11 mouse cellular contexts compared by ENCODE assay signal in the genomic region with DNA sequence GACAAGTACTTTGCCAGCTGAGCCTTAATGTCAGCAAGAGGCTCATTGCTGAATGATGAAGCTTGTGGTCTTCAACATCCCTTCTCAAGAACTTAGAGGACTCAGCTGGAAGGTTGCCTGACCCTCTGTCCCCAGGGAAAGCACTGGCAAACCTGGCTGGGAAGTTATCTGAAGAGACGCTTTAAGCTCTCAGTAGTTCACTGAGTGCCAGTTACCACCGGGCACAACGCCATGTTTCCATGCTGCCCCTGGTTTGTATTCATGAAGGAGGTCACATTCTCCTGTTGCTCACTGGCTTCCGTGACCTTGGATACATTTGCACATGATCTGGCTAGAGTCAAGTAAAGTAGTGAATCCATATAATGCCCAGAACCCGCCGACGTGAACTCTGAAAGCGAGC. TPM values are rescaled to one million over a fixed set of nuclear protein-coding genes. Genes with fewer than 3 reads are reported as not detected.
DNase-seq lines count a peak whose midpoint lies in the region; ATAC-seq lines count a peak whose summit lies in the region.
"Had no signal": no experiment of that assay in that cellular context is flagged by ENCODE, and none has a peak within 500 bp of the region (broad histone marks: within the 10 kb centered on the region; RNA-seq: fewer than 3 reads in every experiment).

No protein-coding gene starts in this region.

- no peak overlapping the region for H3K4me2 ChIP-seq in forebrain, embryonic 11.5 days (ENCODE audit: low read depth, low read length, severe bottlenecking)
- H3K4me2 ChIP-seq in forebrain, embryonic 16.5 days (ENCODE audit: low read length), result no peak overlapping the region
- no peak overlapping the region for H3K4me2 ChIP-seq in heart, embryonic 15.5 days
- H3K4me2 ChIP-seq: liver, embryonic 15.5 days had no signal

- H3K27me3 ChIP-seq in forebrain, embryonic 11.5 days (ENCODE audit: control insufficient read depth, insufficient read depth, low read length), result no peaks in the 10 kb centered on the region
- H3K27me3 ChIP-seq in forebrain, embryonic 16.5 days (replicated peaks; ENCODE audit: control insufficient read depth, insufficient read depth, low read length), result no peaks in the 10 kb centered on the region
- no peaks in the 10 kb centered on the region for H3K27me3 ChIP-seq in heart, embryonic 15.5 days
- H3K27me3 ChIP-seq: liver, embryonic 15.5 days had no signal

- H3K27ac ChIP-seq in forebrain, embryonic 11.5 days (ENCODE audit: low read depth, low read length), result no peak overlapping the region
- H3K27ac ChIP-seq in forebrain, embryonic 16.5 days (ENCODE audit: low read length), result no peak overlapping the region
- H3K27ac ChIP-seq in heart, embryonic 15.5 days, result peak overlapping the region; percentile 74
- H3K27ac ChIP-seq: liver, embryonic 15.5 days had no signal

- 93% methylated on average over 8 of the region's 8 CpGs for WGBS in forebrain, embryonic 11.5 days
- WGBS in forebrain, embryonic 16.5 days, result 77% methylated on average over 8 of the region's 8 CpGs
- 52% methylated on average over 8 of the region's 8 CpGs for WGBS in heart, embryonic 15.5 days

- H3K4me3 ChIP-seq in forebrain, embryonic 11.5 days (ENCODE audit: low read depth, low read length), result no peak overlapping the region
- H3K4me3 ChIP-seq in forebrain, embryonic 16.5 days (replicated peaks; ENCODE audit: low read length), result no peak overlapping the region
- H3K4me3 ChIP-seq in heart, embryonic 15.5 days, result no peak overlapping the region
- H3K4me3 ChIP-seq: liver, embryonic 15.5 days; megakaryocyte, embryonic 14.5 days had no signal

- peaks cover 2% of the 10 kb centered on the region; the same call in 1 of the 2 replicates for H3K4me1 ChIP-seq in forebrain, embryonic 11.5 days (replicated peaks; ENCODE audit: control insufficient read depth, insufficient read depth, low read length)
- H3K4me1 ChIP-seq in forebrain, embryonic 16.5 days (replicated peaks; ENCODE audit: control insufficient read depth, insufficient read depth, low read length), result peaks cover 6% of the 10 kb centered on the region; the same call in 1 of the 2 replicates
- peaks cover 11% of the 10 kb centered on the region for H3K4me1 ChIP-seq in heart, embryonic 15.5 days (replicated peaks)
- H3K4me1 ChIP-seq: liver, embryonic 15.5 days had no signal

- H3K9ac ChIP-seq in forebrain, embryonic 11.5 days (ENCODE audit: low read length), result no peak overlapping the region
- no peak overlapping the region for H3K9ac ChIP-seq in forebrain, embryonic 16.5 days (replicated peaks; ENCODE audit: low read depth, low read length)
- H3K9ac ChIP-seq in heart, embryonic 15.5 days, result no peak overlapping the region
- H3K9ac ChIP-seq: liver, embryonic 15.5 days had no signal

- peak; percentile 40 for DNase-seq in forebrain, embryonic 11.5 days (ENCODE audit: low spot score)
- DNase-seq in ovary, postnatal 36 days (ENCODE audit: low spot score), result peak; percentile 52
- no peak for DNase-seq in ovary, postnatal 14 days (ENCODE audit: low spot score)
- peak; percentile 52 to 56 for DNase-seq in kidney, postnatal 36 days
- no peak for DNase-seq in right cerebral cortex, postnatal 10 days (ENCODE audit: low spot score in 2 of 2)
- DNase-seq: B cell, adult 2 months had no signal

- ATAC-seq in forebrain, embryonic 11.5 days (replicated peaks; ENCODE audit: low FRiP score), result no peak
- no peak for ATAC-seq in forebrain, embryonic 16.5 days
- ATAC-seq in heart, embryonic 15.5 days (replicated peaks; ENCODE audit: insufficient number of reproducible peaks, insufficient read depth, low FRiP score, low read depth), result peak; percentile 78; the same call in 1 of the 2 replicates
- ATAC-seq in cerebellum, adult (ENCODE audit: insufficient number of reproducible peaks, low FRiP score, low TSS enrichment), result no peak

- no peaks in the 10 kb centered on the region for H3K36me3 ChIP-seq in forebrain, embryonic 11.5 days (ENCODE audit: control insufficient read depth, insufficient read depth, low read length)
- H3K36me3 ChIP-seq in forebrain, embryonic 16.5 days (ENCODE audit: control insufficient read depth, insufficient read depth), result no peaks in the 10 kb centered on the region
- H3K36me3 ChIP-seq in heart, embryonic 15.5 days, result no peaks in the 10 kb centered on the region
- H3K36me3 ChIP-seq: liver, embryonic 15.5 days had no signal

- H3K9me3 ChIP-seq in forebrain, embryonic 11.5 days (ENCODE audit: control insufficient read depth, low read length), result no peaks in the 10 kb centered on the region
- H3K9me3 ChIP-seq in forebrain, embryonic 16.5 days (ENCODE audit: control insufficient read depth, low read length), result no peaks in the 10 kb centered on the region
- H3K9me3 ChIP-seq in heart, embryonic 15.5 days (replicated peaks), result no peaks in the 10 kb centered on the region
- H3K9me3 ChIP-seq: liver, embryonic 15.5 days; megakaryocyte, embryonic 14.5 days had no signal

RNA-seq across cellular contexts. Expression of gene Sox4, which starts 20.1 kb away (rescaled TPM):
- polyA plus RNA-seq in forebrain, embryonic 11.5 days (2014; fragmentation: Nextera tagmentation; extraction: Ambion mirVana), result 150 and 171 TPM in 2 replicates
- 224 and 276 TPM in 2 replicates for polyA plus RNA-seq in forebrain, embryonic 16.5 days (2015; fragmentation: Nextera tagmentation; extraction: Ambion mirVana)
- 47.4 and 48.9 TPM in 2 replicates for polyA plus RNA-seq in heart, embryonic 15.5 days (2015; fragmentation: Nextera tagmentation; extraction: Ambion mirVana)

Comparison
In these comparisons a context has a peak if more than half of its experiments do, and no peak if none do; other contexts are left out.
1. DNase-seq: peak in forebrain, embryonic 11.5 days (single experiment), ovary, postnatal 36 days (single experiment) and kidney, postnatal 36 days (2 of 2); none in ovary, postnatal 14 days (single experiment) and right cerebral cortex, postnatal 10 days (0 of 2).